Mouse (Mus musculus) common myeloid progenitor, adult 5-6 weeks (primary cell): ENCODE data around the gene Dnajc12. TPM values are rescaled to one million over a fixed set of nuclear protein-coding genes. Genes with fewer than 3 reads are reported as not detected.
"Not testable (repeated sequence)": the region's sequence is repeated elsewhere in the genome, so short reads cannot be mapped to it uniquely, and the experiment has no call there.

ENCODE experiments used
- ATAC-seq: replicated peaks from 2 replicates; pipeline ENCODE4 v1.8.0; 2016; ENCODE audit warnings: low read depth, mild to moderate bottlenecking, moderate TSS enrichment, inconsistent platforms; ENCODE audit not compliant: poor library complexity, severe bottlenecking
- total RNA-seq: library from RNA; stranded (forward); fragments of 200-1000, 187-1606 nt; gene quantifications from 2 replicates; pipeline ENCODE4 v1.2.3, GENCODE M21; 2017

Gene Dnajc12
- total RNA-seq, result 2.0 and 6.6 TPM in 2 replicates

DNA sequence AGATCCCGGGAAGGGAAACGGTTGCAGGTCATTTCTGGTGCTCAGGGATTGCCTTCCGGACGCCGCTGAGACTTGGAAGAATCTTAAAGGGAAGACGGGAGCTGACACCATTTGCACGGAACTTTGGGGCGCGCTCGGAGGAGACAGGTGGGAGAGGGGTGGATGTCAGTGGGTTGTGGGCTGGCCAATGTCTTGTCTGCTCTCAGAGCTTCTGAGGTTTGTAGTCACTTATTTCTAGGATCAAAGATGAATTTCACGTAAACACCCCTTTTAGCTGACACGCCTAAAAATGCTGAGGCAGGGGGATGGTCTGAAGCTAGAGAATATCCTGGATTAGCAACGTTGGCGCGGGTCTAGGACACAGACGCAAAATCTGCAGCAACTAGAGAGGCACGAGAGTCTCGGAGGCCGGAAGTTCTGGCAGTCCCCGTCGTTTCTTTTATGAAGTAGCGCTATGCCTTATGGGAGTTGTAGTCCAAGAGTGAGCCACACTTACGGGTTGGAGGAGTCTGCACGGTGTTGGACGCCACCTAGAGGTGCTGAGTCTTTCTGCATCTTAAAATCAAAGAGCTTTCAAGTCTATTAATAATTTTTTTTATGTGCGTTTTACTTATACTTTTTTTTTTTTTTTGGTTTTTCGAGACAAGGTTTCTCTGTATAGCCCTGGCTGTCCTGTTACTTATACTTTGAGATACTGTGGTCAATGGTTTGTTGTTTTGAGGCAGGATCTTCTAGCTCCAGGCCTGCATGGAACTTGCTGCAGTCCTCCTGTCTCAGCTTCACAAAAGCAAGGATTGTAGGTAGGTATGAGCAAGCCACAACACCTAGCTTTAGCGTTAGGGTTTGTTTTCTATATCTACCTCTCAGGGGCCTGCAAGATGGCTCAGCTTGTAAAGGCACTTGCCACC lies at the start of gene Dnajc12:
Gene Dnajc12 (plus strand): TSS at position 72 of the 908 bp plus-strand sequence.
- ATAC-seq, result peak; percentile 93

DNA sequence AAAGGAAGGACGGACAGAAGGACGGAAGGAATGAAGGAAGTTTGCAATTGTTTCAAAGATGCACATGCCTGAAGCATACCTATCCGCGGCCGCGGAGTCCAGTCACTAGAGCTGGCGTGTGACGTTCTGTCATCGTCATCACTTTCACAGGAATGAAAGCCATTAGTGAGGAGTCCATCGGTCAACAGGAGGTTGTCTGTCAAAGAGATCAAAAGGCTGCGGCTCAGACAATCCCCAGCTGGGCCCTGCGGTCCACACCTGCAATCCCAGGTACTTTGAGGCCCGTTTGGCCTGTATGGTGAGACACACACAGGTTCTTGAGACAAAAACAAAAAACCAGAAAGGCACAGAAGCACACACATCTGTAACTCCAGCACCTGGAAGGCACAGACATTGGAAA lies 45.3 kb upstream of the Dnajc12 start:
- no peak for ATAC-seq

DNA sequence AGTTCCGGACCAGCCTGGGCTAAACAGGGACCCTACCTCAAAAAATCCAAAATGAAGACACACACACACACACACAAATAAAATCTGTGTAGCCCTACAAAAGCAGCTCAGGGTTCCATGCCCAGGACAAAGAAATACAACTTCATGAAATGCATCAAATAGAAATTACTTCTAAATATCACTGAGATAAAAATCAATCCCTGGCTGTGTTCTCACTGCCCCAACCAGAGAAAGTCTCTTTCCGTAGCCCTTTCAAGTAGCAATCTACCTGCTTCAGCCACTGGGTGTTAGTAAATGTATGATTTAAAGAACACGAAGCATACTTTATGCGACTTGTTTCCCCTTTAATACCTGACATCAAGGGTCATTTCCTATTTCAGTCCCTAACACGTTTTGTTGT lies 44.9 kb upstream of the Dnajc12 start:
- no peak for ATAC-seq

DNA sequence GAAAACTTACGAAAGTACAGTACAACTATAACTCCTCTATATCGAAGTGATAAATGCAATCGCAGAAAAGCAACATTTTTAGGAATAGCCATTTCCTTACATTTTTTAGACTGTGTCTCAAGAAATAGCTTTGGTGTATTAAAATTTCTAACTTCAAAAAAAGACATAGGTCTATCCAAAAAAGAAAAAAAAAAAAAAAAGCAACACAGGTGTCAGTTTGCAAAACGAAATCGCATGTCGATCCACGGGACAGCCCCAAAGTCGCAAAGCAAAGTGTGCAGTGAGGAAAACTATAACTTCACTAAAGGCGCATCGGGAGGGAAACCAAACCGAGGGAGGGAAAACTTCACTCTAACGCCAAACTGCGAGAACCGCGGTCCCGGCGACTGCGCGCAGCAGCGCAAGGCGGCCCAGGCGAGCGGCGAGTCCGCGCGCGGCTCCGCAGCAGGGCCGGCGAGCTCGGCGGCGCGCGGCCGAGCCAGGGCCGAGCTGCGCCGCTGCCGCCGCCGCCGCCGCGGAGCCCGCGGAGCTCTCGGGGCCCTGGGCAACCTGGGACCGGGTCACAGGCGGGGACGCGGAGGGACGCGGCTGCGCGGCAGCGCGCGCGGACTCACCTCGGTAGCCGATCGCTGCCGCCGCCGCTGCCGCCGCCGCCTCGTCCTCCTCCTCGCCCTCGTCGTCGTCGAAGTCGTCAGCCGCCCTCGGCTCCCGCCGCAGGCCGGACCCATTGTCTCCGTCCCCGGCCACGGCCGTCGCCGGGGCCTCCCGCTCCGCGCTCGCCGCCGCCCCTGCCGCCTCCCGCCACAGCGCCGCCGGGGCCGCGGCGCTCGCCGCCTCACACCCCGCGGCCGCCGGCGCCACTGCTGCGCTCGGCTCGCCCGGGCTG lies 44.0 kb upstream of the Dnajc12 start:
- peak; percentile 37; the same call in 1 of the 2 replicates for ATAC-seq

DNA sequence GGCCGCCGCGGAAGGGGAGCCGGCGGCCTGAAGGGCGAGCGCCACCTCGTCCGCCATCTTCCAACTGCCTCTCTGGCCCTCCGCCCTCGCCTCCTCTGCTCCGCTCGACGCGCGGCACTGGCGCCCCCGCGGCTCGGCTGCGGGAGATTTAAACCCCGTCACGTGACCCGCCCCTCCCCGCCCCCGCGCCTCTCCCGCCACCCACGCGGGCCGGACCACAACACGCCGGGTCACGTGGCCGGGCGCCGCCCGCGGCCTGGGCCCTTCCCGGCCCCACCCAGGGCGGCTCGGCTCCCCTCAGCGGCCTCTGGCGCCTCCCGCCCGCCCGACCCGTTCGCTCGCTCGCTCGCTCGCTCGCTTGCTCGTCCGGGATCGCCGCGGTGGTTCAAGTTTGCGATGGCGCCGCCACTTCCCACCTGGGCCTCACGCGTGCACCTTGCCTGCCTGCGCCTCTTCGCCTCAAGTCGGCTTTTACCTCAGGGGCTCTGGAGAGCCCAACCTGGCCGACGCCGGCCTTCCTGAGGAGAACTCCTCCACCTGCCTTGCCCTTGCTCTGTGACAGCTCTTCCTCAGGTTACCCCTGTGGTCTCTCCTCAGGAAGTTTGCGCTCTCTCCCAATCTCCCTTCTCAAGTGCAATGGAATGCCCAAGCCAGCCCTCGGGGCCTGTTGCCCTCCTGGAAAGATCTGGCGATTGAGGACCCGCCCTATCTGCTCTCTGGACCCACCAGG lies 43.2 kb upstream of the Dnajc12 start:
- peak; percentile 78 for ATAC-seq

DNA sequence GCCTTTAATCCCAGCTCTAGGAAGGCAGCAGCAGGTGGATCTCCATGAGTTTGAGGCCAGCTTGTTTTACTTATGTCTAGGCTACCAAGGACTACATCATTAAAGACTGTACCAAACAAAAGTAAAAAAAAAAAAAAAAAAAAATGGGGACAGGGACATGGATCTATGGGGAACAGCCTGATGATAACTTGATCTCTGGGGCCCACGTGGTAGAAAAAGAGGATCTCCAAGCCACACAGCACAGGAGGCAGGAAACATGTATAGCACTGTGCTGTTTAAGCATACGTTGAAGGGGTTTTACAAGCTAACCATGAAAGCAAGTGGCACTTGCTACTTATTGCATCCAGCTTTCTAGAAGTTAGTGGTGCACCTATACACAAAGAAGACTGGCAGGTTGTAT lies 40.9 kb upstream of the Dnajc12 start:
- ATAC-seq, result no peak

DNA sequence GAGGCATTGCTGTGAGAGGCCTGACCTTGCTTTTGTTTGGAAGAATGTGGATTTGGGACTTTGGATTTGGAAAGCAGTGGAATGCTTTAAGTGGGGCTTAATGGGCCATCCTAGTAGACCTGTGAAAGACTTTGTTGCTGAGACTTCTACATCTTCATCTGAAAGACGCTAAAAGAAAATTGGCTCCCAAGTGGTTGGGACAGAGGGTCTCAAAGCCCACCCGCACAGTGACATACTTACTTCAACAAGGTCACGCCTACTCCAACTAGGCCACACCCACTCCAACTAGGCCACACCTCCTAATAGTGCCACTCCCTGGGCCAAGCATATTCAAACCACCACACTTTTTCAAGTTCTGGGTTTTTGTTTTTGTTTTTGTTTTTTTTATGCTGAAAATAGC lies 37.5 kb upstream of the Dnajc12 start:
- no peak for ATAC-seq

DNA sequence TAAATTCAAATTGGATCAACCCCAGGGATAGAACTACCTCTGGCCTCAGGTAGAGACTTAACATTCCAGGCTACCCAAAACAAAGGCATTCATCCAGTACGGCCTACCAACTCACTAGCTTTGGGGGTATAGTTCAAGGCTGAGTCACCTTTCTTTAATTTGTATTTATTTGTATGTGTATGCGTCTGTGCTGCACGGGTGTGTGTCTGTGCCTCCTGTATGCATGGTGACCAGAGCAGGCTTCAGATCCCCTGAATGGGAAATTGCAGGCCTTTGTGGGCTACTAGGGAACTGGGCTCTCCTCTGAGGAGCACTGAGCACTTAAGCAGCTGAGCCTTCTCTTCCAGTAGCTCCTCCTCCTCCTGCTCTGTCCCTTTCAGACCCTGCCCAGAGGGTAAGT lies 34.0 kb upstream of the Dnajc12 start:
- ATAC-seq, result no peak

DNA sequence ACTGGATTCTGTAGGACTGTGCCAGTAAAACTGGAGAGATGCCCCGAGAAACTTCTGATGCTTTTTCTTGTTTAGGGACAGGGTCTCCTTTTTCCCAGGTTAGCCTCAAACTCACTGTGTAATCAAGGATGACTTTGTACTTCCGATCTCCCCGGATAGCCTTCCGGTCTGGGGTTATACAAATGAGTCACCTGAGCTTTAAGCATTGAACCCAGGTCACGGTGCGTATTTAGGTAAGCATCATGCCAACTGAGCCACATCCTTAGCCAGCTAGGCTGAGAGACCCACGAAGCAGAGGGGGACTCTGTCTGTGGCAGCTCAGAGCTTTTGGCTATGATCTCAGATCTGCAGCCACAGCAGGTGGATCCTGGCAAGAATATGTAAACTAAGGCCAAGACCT lies 31.6 kb upstream of the Dnajc12 start:
- no peak for ATAC-seq

DNA sequence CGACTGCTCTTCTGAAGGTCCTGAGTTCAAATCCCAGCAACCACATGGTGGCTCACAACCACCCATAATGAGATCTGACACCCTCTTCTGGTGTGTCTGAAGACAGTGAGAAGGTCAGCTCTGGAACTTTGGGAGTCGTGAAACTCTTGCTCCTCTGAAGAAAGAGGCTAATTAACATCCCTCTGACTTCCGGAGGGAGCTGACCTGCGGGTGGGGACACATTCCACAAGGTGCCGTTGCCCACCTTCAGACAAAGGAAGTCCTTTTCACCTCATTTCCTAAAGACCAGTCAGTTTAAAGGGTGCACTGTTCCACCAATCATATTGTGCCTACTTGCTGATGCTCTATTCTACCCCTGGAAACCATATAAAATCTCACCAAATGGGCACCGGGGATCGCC lies 31.1 kb upstream of the Dnajc12 start:
- ATAC-seq, result not testable (repeated sequence)

DNA sequence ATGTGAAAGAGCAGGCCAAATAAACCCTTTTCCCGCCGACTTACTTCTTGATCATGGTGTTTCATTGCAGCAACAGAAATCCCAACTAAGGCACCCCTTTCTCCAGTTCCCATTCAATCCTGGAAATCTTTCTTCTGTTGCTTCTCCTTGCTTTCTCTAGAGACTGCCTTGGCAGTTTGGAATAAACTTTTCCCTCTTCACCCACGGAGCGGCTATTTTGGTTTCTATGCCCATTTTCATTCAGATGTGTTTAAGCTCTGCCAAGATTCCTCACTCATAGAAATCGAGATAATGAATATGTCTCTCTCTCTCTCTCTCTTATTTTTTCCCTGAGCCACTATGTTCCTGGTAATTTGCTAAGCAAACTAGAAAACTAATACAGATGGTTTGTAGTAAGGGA lies 30.1 kb upstream of the Dnajc12 start:
- ATAC-seq, result no peak

DNA sequence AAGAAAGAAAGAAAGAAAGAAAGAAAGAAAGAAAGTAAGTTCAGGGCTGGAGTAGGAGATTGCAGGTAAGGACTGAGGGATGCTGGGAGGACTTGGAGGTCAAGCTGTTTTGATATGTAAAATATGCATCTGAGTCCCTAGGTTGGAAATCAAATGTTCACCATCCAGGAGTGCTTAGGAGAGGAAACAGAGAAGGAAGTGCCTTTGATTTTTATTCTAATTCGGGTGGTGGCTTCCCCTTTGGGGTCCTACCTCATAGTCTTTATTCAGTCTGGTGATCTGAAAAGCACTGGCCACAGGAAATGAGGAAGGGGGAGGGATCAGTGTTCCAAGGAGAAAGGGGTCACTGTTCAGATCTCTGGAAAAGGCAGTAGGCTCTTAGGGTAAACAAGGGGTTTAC lies 21.7 kb upstream of the Dnajc12 start:
- no peak for ATAC-seq

DNA sequence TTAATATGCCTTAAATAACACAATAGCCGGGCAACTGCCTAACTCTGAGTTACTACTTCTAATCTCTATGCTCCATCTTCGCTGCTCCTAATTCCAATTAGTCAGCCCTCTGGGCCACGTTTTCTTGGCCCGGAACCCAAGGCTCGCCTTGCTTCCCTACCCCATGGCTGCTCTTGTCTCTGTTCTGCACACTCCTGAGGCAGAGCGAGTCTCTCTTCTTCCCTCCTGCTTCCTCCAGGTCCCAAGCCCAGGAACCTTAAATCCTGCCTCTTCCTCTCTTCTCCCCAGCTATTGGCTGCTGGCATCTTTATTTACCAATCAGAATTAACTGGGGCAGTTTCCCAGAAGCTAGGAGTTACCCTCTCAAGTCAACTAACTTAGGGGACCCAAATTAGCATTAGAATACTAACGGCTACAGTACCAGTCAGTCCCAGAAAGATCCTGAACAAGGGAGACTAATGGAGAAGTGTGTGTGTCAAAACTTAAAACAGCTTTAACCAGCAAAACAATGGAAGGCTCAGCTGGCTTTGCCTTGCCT lies 16.3 kb upstream of the Dnajc12 start:
- ATAC-seq, result no peak

DNA sequence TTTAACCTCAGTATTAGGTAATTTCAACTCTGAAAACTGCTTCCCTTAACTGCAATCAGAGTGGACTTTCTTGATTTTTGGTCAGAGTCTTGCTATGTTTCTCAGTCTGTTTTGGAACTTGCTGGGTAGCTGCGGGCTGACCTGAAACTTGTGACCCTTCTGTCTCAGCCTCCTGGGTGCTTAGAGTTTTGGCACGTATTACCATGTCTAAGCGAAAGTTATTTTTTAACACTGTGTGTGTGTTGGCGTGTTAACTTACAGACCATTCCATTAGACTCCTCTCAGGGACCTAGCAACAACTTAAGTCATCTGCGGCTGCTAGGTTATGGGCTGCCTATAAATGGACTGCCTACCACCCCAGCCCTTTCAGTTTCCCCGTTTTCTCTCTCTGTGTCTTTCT lies 14.9 kb upstream of the Dnajc12 start:
- ATAC-seq, result no peak

DNA sequence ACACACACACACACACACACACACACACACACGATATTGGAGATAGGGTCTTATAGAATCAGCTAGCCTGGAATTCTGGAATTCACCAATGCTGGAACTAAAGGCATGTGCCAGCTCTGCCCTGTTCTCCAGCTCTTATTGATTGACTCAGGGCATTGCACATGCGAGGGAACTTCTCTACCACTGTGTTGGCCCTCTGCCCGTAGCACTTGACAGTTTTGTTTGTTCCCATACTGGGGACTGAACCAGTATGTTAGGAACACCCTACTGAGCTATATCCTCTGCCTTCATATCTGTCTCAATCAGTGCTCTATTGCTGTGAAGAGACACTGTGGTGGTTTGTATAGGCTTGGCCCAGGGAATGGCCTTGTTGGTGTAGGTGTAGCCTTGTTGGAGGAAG lies 14.2 kb upstream of the Dnajc12 start:
- ATAC-seq, result no peak

DNA sequence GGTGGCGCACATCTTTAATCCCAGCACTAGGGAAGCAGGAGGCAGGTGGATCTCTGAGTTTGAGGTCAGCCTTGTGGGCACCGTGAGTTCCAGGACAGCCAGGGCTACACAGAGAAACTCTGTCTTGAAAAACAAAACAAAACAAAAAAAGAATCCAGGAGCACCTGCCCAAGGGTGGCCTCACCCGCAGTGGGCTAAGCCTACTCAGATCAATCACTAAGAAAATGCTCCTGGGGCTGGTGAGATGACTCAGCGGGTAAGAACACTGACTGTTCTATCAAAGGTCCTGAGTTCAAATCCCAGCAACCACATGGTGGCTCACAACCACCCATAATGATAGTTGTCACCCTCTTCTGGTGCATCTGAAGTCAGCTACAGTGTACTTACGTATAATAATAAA lies 5.9 kb upstream of the Dnajc12 start:
- ATAC-seq, result no peak

DNA sequence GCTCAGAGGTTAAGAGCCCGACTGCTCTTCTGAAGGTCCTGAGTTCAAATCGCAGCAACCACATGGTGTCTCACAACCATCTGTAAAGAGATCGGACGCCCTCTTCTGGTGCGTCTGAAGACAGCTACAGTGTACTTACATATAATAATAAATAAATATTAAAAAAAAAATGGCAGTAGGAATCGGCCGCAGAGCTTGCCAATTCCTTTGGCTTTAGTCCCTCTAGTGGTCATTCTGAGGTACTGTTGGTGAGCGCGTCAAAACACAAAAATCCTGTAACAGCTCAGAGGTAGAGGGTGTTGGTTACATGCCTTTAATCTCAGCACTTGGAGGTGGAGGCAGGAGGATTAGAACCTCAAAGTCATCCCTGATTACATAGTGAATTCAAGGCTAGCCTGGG lies 4.8 kb upstream of the Dnajc12 start:
- peak; percentile 70 for ATAC-seq

DNA sequence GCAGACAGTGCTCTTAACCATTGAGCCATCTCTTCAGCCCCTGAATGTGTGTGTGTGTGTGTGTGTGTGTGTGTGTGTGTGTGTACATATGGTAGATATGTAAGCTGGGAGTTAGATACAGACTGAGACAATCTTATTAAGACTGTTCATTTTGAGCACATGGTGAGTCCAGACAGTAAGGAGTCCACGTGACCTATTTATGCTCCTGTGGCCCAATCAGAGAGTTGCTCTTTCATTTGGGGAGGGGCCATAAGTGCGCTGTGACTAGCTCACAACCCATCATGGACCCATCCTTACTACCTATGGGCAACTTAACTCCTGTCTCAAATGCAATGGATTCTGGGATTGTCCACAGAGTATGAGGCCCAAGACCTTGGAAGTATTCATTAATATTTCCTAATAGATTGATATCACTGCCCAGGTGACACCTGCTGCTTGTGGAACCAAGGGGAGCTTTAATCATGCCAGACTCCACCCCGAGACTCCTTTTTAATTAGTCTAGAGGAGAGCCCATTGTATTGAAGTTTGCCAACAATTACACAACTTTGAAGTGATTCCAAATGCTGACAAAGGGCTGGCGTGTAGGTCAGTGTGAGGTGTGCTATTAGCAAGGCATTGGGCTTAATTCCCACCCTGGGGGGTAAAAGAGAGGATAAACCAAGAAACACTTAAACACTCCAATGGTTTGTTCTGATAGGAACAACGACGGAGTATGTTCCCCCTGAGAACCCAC lies 3.1 kb upstream of the Dnajc12 start:
- no peak for ATAC-seq

DNA sequence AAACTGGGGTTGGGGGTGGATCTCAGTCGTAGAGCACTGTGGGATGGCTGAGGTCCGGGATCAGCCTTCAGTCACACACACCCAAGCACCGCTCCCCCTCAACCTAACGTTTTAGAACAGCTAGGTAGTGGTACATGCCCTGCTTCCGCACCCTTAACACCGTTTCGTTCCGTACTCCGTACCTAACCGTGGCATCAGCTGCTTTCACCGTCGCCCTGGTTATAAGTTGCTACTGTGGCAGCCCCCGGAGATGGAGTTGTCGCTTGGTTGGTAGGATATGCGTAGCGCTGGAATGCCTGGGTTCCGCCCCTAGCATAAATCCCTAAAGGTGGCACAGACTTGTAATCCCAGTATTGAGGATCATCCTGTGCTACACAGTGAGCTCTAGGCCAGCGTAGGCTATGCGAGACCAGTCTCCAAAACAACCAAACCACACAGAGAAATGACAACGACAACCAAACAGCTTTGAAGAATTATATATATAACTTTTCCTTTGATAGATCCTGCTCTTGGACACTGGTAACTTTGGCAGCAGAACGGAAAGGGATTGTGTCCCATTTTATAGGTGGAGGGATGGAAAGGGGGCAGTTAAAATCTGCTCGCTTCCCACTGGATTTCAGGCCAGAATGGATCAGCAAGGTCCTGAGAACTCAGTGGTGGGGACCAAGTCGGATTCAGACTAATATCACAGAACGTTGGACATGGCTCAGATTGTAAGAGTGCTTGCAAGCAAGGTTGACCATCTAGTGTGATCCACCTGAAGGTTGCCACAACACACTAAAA lies 554 bp upstream of the Dnajc12 start, which contains the start of gene Sirt1:
Gene Sirt1 (minus strand): TSS at position 207 of the 783 bp plus-strand sequence.
- ATAC-seq, result peak; percentile 26
